Mouse (Mus musculus) ES-Bruce4 (cell line): ENCODE data around the gene Odf2l. TPM values are rescaled to one million over a fixed set of nuclear protein-coding genes. Genes with fewer than 3 reads are reported as not detected.

Experiments
- H3K27ac ChIP-seq: 2 replicates; pipeline ENCODE4 v1.5.1; 2012; ENCODE audit warnings: low read length, inconsistent platforms; ENCODE audit not compliant: insufficient read depth
- H3K27me3 ChIP-seq: 2 replicates; pipeline ENCODE4 v1.6.1; 2012; ENCODE audit warnings: mild to moderate bottlenecking, low read length, inconsistent platforms; ENCODE audit not compliant: control insufficient read depth, poor library complexity, insufficient read depth, severe bottlenecking
- H3K36me3 ChIP-seq: 2 replicates; pipeline ENCODE4 v1.6.1; 2012; ENCODE audit warnings: inconsistent platforms, mild to moderate bottlenecking, low read length, moderate library complexity; ENCODE audit not compliant: control insufficient read depth, poor library complexity, insufficient read depth, severe bottlenecking
- H3K4me1 ChIP-seq: one replicate; pipeline ENCODE4 v1.8.1; 2011; ENCODE audit warnings: low read length; ENCODE audit not compliant: control insufficient read depth, insufficient read depth
- H3K4me3 ChIP-seq: 2 replicates; pipeline ENCODE4 v1.5.1; 2011; ENCODE audit warnings: low read depth, mild to moderate bottlenecking, low read length
- H3K9ac ChIP-seq: 2 replicates; pipeline ENCODE4 v1.6.1; 2012; ENCODE audit warnings: low read depth, mild to moderate bottlenecking, inconsistent platforms; ENCODE audit not compliant: poor library complexity, severe bottlenecking
- H3K9me3 ChIP-seq: replicated peaks from 2 replicates; pipeline ENCODE4 v1.6.1; 2012; ENCODE audit warnings: mild to moderate bottlenecking, low read length, inconsistent platforms; ENCODE audit not compliant: control insufficient read depth, poor library complexity, insufficient read depth, severe bottlenecking
- CTCF ChIP-seq: IDR thresholded peaks from one replicate; pipeline ENCODE4 v1.8.1; 2011; ENCODE audit warnings: low read depth, low read length
- EP300 ChIP-seq: IDR thresholded peaks from 2 replicates; pipeline ENCODE4 v1.6.1; 2011; ENCODE audit warnings: low read depth, low read length; ENCODE audit not compliant: insufficient read depth
- POLR2A ChIP-seq: IDR thresholded peaks from one replicate; pipeline ENCODE4 v1.8.1; 2011; ENCODE audit warnings: low read length; ENCODE audit not compliant: insufficient read depth
- polyA plus RNA-seq: library from polyadenylated mRNA; stranded (reverse); fragments of >200 nt; gene quantifications from 2 replicates; pipeline ENCODE4 v1.2.4, GENCODE M21; 2011; ENCODE audit warnings: low read depth; ENCODE audit not compliant: missing spikeins, insufficient read depth, insufficient read length

Gene Odf2l
- polyA plus RNA-seq, 1 experiment: 61.3 TPM

GRCm38 (mm10) chr3:145105076-145105772, 13.2 kb upstream of the Odf2l start:
- TF ChIP-seq EP300 (no peak), CTCF (no peak), POLR2A (no peak)
- Histone ChIP-seq H3K27me3 (no peaks in the 10 kb centered on the region), H3K27ac (no peak overlapping the region), H3K9me3 (peaks cover 10% of the 10 kb centered on the region), H3K9ac (no peak overlapping the region), H3K4me1 (no peaks in the 10 kb centered on the region), H3K4me3 (no peak overlapping the region), H3K36me3 (no peaks in the 10 kb centered on the region)

DNA sequence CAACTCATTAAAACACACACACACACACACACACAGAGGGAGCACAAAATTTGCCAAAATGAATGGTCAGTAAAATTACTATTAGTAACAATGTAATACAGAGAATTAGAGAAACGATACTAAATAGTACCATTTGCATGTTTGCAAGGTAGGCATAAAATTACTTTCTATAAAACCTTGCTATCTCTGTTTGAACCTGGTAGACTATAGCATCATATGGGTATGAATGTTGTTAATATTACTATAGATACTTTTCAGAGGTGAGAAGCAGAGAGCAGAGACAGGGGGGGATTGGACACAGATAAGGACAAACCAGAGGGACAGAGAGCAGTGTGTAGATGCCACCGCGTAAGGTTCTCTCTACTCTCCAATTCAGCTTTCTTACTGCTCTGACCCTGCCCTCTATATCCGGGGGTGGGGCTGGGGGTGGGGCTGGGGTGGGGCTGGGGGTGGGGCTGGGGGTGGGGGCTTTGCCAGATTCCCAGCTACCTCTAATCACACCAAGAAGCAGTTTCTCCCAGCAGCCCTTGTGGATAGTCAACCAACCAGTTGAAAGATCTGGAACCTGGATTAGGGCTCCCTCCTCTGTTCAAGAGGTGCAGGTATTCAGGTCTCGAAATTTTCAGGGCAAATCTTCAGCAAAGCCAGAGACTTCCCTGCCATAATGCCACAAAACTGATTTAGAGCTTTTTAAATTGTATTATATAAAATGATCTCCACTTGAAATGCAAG, 12.4 kb upstream of the Odf2l start:
- no peaks in the 10 kb centered on the region for H3K4me1 ChIP-seq
- H3K9me3 ChIP-seq: peaks cover 10% of the 10 kb centered on the region
- H3K9ac ChIP-seq: no peak overlapping the region
- TF ChIP-seq EP300: no peak
- H3K27ac ChIP-seq: no peak overlapping the region
- H3K36me3 ChIP-seq: no peaks in the 10 kb centered on the region
- no peak overlapping the region for H3K4me3 ChIP-seq
- no peaks in the 10 kb centered on the region for H3K27me3 ChIP-seq

GRCm38 (mm10) chr3:145115169-145115568, 3.2 kb upstream of the Odf2l start:
- no peaks in the 10 kb centered on the region; the same call in 1 of the 2 replicates for H3K9me3 ChIP-seq
- no peak overlapping the region for H3K27ac ChIP-seq
- no peaks in the 10 kb centered on the region for H3K4me1 ChIP-seq
- H3K4me3 ChIP-seq: no peak overlapping the region
- no peak overlapping the region for H3K9ac ChIP-seq
- no peaks in the 10 kb centered on the region for H3K27me3 ChIP-seq
- TF ChIP-seq CTCF (no peak), POLR2A (no peak), EP300 (no peak)
- H3K36me3 ChIP-seq: no peaks in the 10 kb centered on the region

GRCm38 (mm10) chr3:145117637-145118036, 751 bp upstream of the Odf2l start:
- Histone ChIP-seq H3K27ac (no peak overlapping the region), H3K4me3 (no peak overlapping the region), H3K36me3 (no peaks in the 10 kb centered on the region), H3K9ac (peak overlapping the region; percentile 53), H3K4me1 (no peaks in the 10 kb centered on the region), H3K27me3 (no peaks in the 10 kb centered on the region), H3K9me3 (no peaks in the 10 kb centered on the region; the same call in 1 of the 2 replicates)
- TF ChIP-seq CTCF (no peak), POLR2A (no peak), EP300 (no peak)

DNA sequence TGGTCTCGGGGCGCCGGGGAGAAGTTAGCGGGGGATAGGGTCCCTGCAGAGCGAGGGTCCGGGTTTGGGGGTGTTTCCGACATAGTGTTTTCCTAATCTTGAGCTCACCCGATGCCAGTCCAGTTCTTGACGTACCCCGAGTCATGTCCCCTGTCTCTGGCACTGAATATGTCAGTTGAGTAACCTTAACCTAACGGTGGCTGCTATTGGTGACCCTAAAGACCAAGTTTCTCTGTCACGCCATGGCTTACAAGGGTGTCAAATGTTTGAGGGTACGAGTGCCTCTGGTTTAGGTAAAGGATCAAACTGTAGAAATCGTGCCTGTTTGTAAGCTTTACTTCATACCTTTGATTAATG, 592 bp downstream of the Odf2l start:
- Histone ChIP-seq H3K27ac (no peak overlapping the region), H3K36me3 (no peaks in the 10 kb centered on the region), H3K9me3 (no peaks in the 10 kb centered on the region; the same call in 1 of the 2 replicates), H3K4me1 (no peaks in the 10 kb centered on the region), H3K27me3 (no peaks in the 10 kb centered on the region), H3K4me3 (peak overlapping the region; percentile 75), H3K9ac (peak overlapping the region; percentile 53)
- TF ChIP-seq EP300: no peak
- no peak for TF ChIP-seq POLR2A
- TF ChIP-seq CTCF: no peak

DNA sequence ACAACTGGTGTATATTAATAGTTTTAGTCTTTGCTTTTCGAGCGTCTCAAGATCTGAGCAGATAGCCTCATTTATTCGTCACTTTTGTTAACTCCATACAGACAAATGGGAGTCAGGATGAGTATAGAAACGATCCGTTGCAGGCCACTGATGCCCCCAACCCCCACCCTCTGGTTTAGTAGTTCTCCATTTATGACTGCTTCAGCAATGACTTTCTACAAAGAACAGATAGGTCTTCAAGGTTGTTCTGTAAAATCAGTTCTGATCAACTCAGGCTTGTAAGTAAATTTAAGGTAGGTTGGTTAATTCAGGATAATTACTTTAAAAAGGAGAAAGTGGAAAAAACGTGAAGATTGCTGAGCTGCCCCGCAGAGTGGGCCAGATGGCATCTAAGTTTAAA, 1.0 kb downstream of the Odf2l start:
- Histone ChIP-seq H3K9ac (peak overlapping the region; percentile 53; the same call in 1 of the 2 replicates), H3K27me3 (no peaks in the 10 kb centered on the region), H3K4me1 (no peaks in the 10 kb centered on the region), H3K9me3 (no peaks in the 10 kb centered on the region; the same call in 1 of the 2 replicates), H3K36me3 (no peaks in the 10 kb centered on the region), H3K4me3 (no peak overlapping the region), H3K27ac (no peak overlapping the region)
- TF ChIP-seq EP300 (no peak), POLR2A (no peak), CTCF (no peak)
